12 mouse cellular contexts compared by ENCODE assay signal in genomic region chr12:33174675-33175357, GRCm38 (mm10). TPM values are rescaled to one million over a fixed set of nuclear protein-coding genes. Genes with fewer than 3 reads are reported as not detected.
A peak's percentile ranks its signal among the peaks of the same experiment; 100 is the strongest.
DNase-seq lines count a peak whose midpoint lies in the region; ATAC-seq and TF ChIP-seq lines count a peak whose summit lies in the region.
"Had no signal": no experiment of that assay in that cellular context is flagged by ENCODE, and none has a peak within 500 bp of the region (broad histone marks: within the 10 kb centered on the region; RNA-seq: fewer than 3 reads in every experiment).

No protein-coding gene starts in this region.

- DNase-seq in intestine, embryonic 14.5 days (ENCODE audit: low spot score) = no peak
- no peak for DNase-seq in midbrain, embryonic 10.5 days (ENCODE audit: low spot score)
- DNase-seq in embryonic facial prominence, embryonic 11.5 days (ENCODE audit: low spot score) = no peak
- no peak for DNase-seq in stomach, postnatal 0 days (ENCODE audit: low spot score)
- DNase-seq: cerebellum, adult 11-12 months; heart, postnatal 10 days; lung, adult 2 months; right cerebral cortex, adult 18-20 months; thymus, postnatal 14 days had no signal

- peaks cover 17% of the 10 kb centered on the region; the same call in 1 of the 2 replicates for H3K4me1 ChIP-seq in intestine, embryonic 14.5 days (replicated peaks; ENCODE audit: control insufficient read depth, insufficient read depth, low read length)
- peaks cover 2% of the 10 kb centered on the region; the same call in 1 of the 2 replicates for H3K4me1 ChIP-seq in intestine, postnatal 0 days (replicated peaks; ENCODE audit: control insufficient read depth, insufficient read depth, low read length)
- H3K4me1 ChIP-seq in midbrain, embryonic 15.5 days = peaks cover 25% of the 10 kb centered on the region
- H3K4me1 ChIP-seq in midbrain, embryonic 10.5 days = peaks cover 33% of the 10 kb centered on the region
- peaks cover 7% of the 10 kb centered on the region for H3K4me1 ChIP-seq in embryonic facial prominence, embryonic 11.5 days (ENCODE audit: control insufficient read depth, insufficient read depth, low read length)
- peaks cover 3% of the 10 kb centered on the region; the same call in 1 of the 2 replicates for H3K4me1 ChIP-seq in stomach, postnatal 0 days (replicated peaks; ENCODE audit: control insufficient read depth, insufficient read depth)

- TF ChIP-seq CTCF in intestine, postnatal 0 days (IDR thresholded peaks at IDR 0.05; ENCODE audit: low read depth) = no peak
- no peak for TF ChIP-seq CTCF in stomach, postnatal 0 days (IDR thresholded peaks at IDR 0.05; ENCODE audit: low read depth)

- H3K4me3 ChIP-seq in intestine, embryonic 14.5 days (ENCODE audit: low read depth, low read length) = no peak overlapping the region
- H3K4me3 ChIP-seq in intestine, postnatal 0 days (ENCODE audit: low read depth, low read length) = no peak overlapping the region
- no peak overlapping the region for H3K4me3 ChIP-seq in midbrain, embryonic 15.5 days
- no peak overlapping the region for H3K4me3 ChIP-seq in midbrain, embryonic 10.5 days
- H3K4me3 ChIP-seq in embryonic facial prominence, embryonic 11.5 days (ENCODE audit: low read depth, low read length) = no peak overlapping the region
- H3K4me3 ChIP-seq in stomach, postnatal 0 days (ENCODE audit: low read depth, low read length) = no peak overlapping the region

- ATAC-seq in intestine, embryonic 14.5 days (replicated peaks; ENCODE audit: low FRiP score, low TSS enrichment, low read depth) = 0 out of 2 replicates have a peak, but pooled peaks have one; percentile 26
- no peak for ATAC-seq in intestine, postnatal 0 days
- ATAC-seq in midbrain, embryonic 15.5 days (replicated peaks) = peak; percentile 34; the same call in 1 of the 2 replicates
- ATAC-seq in embryonic facial prominence, embryonic 11.5 days (replicated peaks; ENCODE audit: insufficient number of reproducible peaks, low FRiP score, low TSS enrichment, low read depth) = 0 out of 2 replicates have a peak, but pooled peaks have one; percentile 42
- peak; percentile 6; the same call in 1 of the 2 replicates for ATAC-seq in stomach, postnatal 0 days (ENCODE audit: low FRiP score, low TSS enrichment)
- ATAC-seq in megakaryocyte-erythroid progenitor cell, adult 5-6 weeks (replicated peaks; ENCODE audit: low FRiP score, low TSS enrichment, poor library complexity, severe bottlenecking) = no peak

- no peaks in the 10 kb centered on the region for H3K36me3 ChIP-seq in intestine, embryonic 14.5 days (ENCODE audit: control insufficient read depth, insufficient read depth, low read length)
- no peaks in the 10 kb centered on the region for H3K36me3 ChIP-seq in intestine, postnatal 0 days (ENCODE audit: control insufficient read depth, insufficient read depth)
- H3K36me3 ChIP-seq in midbrain, embryonic 15.5 days (replicated peaks) = no peaks in the 10 kb centered on the region
- H3K36me3 ChIP-seq in midbrain, embryonic 10.5 days = no peaks in the 10 kb centered on the region
- H3K36me3 ChIP-seq in embryonic facial prominence, embryonic 11.5 days (replicated peaks; ENCODE audit: control insufficient read depth, insufficient read depth, low read depth, low read length) = no peaks in the 10 kb centered on the region
- H3K36me3 ChIP-seq in stomach, postnatal 0 days (ENCODE audit: control insufficient read depth, insufficient read depth, low read length) = no peaks in the 10 kb centered on the region

- no peak for TF ChIP-seq EP300 in stomach, postnatal 0 days (optimal IDR thresholded peaks at IDR 0.05)

- no peaks in the 10 kb centered on the region for H3K9me3 ChIP-seq in intestine, embryonic 14.5 days (ENCODE audit: control insufficient read depth, low read length)
- no peaks in the 10 kb centered on the region for H3K9me3 ChIP-seq in intestine, postnatal 0 days (ENCODE audit: control insufficient read depth)
- no peaks in the 10 kb centered on the region for H3K9me3 ChIP-seq in midbrain, embryonic 15.5 days
- no peaks in the 10 kb centered on the region for H3K9me3 ChIP-seq in midbrain, embryonic 10.5 days (replicated peaks)
- H3K9me3 ChIP-seq in embryonic facial prominence, embryonic 11.5 days (replicated peaks; ENCODE audit: control insufficient read depth, low read length) = no peaks in the 10 kb centered on the region
- H3K9me3 ChIP-seq in stomach, postnatal 0 days (ENCODE audit: control insufficient read depth, low read length) = no peaks in the 10 kb centered on the region

- no peak overlapping the region for H3K9ac ChIP-seq in intestine, embryonic 14.5 days (ENCODE audit: low read length)
- no peak overlapping the region for H3K9ac ChIP-seq in intestine, postnatal 0 days (ENCODE audit: low read depth, low read length)
- H3K9ac ChIP-seq in midbrain, embryonic 15.5 days = no peak overlapping the region
- H3K9ac ChIP-seq in embryonic facial prominence, embryonic 11.5 days (replicated peaks; ENCODE audit: low read length) = no peak overlapping the region
- H3K9ac ChIP-seq in stomach, postnatal 0 days (ENCODE audit: low read length) = no peak overlapping the region

- 60% methylated on average over 10 of the region's 10 CpGs for WGBS in intestine, embryonic 14.5 days
- 66% methylated on average over 10 of the region's 10 CpGs for WGBS in intestine, postnatal 0 days
- WGBS in midbrain, embryonic 15.5 days = 73% methylated on average over 10 of the region's 10 CpGs
- 71% methylated on average over 10 of the region's 10 CpGs for WGBS in midbrain, embryonic 10.5 days
- WGBS in embryonic facial prominence, embryonic 11.5 days = 58% methylated on average over 10 of the region's 10 CpGs
- 70% methylated on average over 10 of the region's 10 CpGs for WGBS in stomach, postnatal 0 days

- no peak overlapping the region for H3K4me2 ChIP-seq in intestine, embryonic 14.5 days (ENCODE audit: low read length)
- H3K4me2 ChIP-seq in intestine, postnatal 0 days (replicated peaks; ENCODE audit: low read depth) = no peak overlapping the region
- H3K4me2 ChIP-seq in midbrain, embryonic 15.5 days = no peak overlapping the region
- no peak overlapping the region for H3K4me2 ChIP-seq in embryonic facial prominence, embryonic 11.5 days (ENCODE audit: low read depth, low read length)
- no peak overlapping the region for H3K4me2 ChIP-seq in stomach, postnatal 0 days (replicated peaks; ENCODE audit: low read depth)

- H3K27ac ChIP-seq in intestine, embryonic 14.5 days (ENCODE audit: low read depth) = no peak overlapping the region
- H3K27ac ChIP-seq in intestine, postnatal 0 days (ENCODE audit: low read depth, low read length) = no peak overlapping the region
- no peak overlapping the region for H3K27ac ChIP-seq in midbrain, embryonic 15.5 days
- H3K27ac ChIP-seq in midbrain, embryonic 10.5 days (replicated peaks) = no peak overlapping the region
- H3K27ac ChIP-seq in embryonic facial prominence, embryonic 11.5 days (replicated peaks; ENCODE audit: low read depth, low read length) = no peak overlapping the region
- H3K27ac ChIP-seq in stomach, postnatal 0 days (replicated peaks) = no peak overlapping the region

- H3K27me3 ChIP-seq in intestine, embryonic 14.5 days (replicated peaks; ENCODE audit: control insufficient read depth, insufficient read depth, low read length) = no peaks in the 10 kb centered on the region
- no peaks in the 10 kb centered on the region for H3K27me3 ChIP-seq in intestine, postnatal 0 days (replicated peaks; ENCODE audit: control insufficient read depth, insufficient read depth, low read length)
- no peaks in the 10 kb centered on the region for H3K27me3 ChIP-seq in midbrain, embryonic 15.5 days (replicated peaks)
- peaks cover 14% of the 10 kb centered on the region for H3K27me3 ChIP-seq in midbrain, embryonic 10.5 days (ENCODE audit: low read depth, poor library complexity, severe bottlenecking)
- H3K27me3 ChIP-seq in embryonic facial prominence, embryonic 11.5 days (ENCODE audit: control insufficient read depth, insufficient read depth, low read length) = no peaks in the 10 kb centered on the region
- H3K27me3 ChIP-seq in stomach, postnatal 0 days (ENCODE audit: control insufficient read depth, insufficient read depth, low read length) = no peaks in the 10 kb centered on the region

RNA-seq across cellular contexts. Expression of gene Atxn7l1, which starts 27.3 kb away (rescaled TPM):
- polyA plus RNA-seq in intestine, embryonic 14.5 days (2014; fragmentation: Nextera tagmentation; extraction: Ambion mirVana) = 18.2 and 21.1 TPM in 2 replicates
- 8.2 and 9.0 TPM in 2 replicates for polyA plus RNA-seq in intestine, postnatal 0 days (2015; fragmentation: Nextera tagmentation; extraction: Ambion mirVana)
- 20.2 and 24.4 TPM in 2 replicates for polyA plus RNA-seq in midbrain, embryonic 15.5 days (2015; fragmentation: Nextera tagmentation; extraction: Ambion mirVana)
- polyA plus RNA-seq in midbrain, embryonic 10.5 days (2016; fragmentation: Nextera tagmentation; extraction: Ambion mirVana) = 10.0 and 10.6 TPM in 2 replicates
- polyA plus RNA-seq in embryonic facial prominence, embryonic 11.5 days (2014; fragmentation: Nextera tagmentation; extraction: Ambion mirVana) = 17.7 and 18.9 TPM in 2 replicates
- polyA plus RNA-seq in stomach, postnatal 0 days (2015; fragmentation: Nextera tagmentation; extraction: Ambion mirVana) = 4.7 and 5.5 TPM in 2 replicates
- 116 and 120 TPM in 2 replicates for total RNA-seq in megakaryocyte-erythroid progenitor cell, adult 5-6 weeks (2014; fragmentation: Nextera tagmentation)
- total RNA-seq in megakaryocyte-erythroid progenitor cell, adult 5-6 weeks (2017) = 29.5 and 49.3 TPM in 2 replicates

Comparison
In these comparisons a context has a peak if more than half of its experiments do, and no peak if none do; other contexts are left out.
1. ATAC-seq: peak in intestine, embryonic 14.5 days (single experiment), midbrain, embryonic 15.5 days (single experiment), embryonic facial prominence, embryonic 11.5 days (single experiment) and stomach, postnatal 0 days (single experiment); none in intestine, postnatal 0 days (single experiment) and megakaryocyte-erythroid progenitor cell, adult 5-6 weeks (single experiment).